Mouse (Mus musculus): Measurements from ENCODE around the gene Bend7. TPM values are rescaled to one million over a fixed set of nuclear protein-coding genes. Genes with fewer than 3 reads are reported as not detected.

Gene Bend7
- total RNA-seq, 2 experiments from 2014 or later, result 2.6 to 3.0 TPM

DNA sequence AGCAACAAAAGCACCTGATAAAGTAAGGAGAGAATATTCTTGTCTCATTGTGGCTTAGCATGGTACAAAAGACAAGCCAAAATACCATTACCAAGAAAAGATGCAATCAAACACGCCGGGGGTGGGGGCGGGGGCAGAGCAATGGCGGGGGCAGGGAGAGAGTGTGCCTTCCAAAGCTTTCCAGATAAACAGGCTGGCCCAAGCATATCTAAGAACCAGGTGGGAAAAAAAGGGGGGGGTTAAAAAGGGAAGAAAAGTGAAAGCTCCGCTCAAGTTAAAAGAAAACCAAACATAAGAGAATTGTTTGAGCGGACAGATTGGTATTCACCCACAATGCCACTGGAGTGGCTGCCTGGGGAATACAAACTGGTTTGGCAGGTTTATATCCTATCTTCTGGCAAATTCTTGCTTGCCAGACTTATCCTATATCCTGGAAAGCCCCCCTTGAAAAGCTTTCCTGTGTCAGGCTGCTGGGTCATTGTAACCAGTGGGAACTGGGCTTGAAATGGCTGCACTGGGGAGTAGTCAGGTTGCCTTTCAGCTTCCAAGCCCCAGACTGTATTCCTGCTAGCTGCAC, 111.9 kb downstream of the Bend7 start:
- H3K4me3 ChIP-seq, result no peak overlapping the region
- no peak for TF ChIP-seq CTCF (IDR thresholded peaks at IDR 0.05)
- intact Hi-C loops (cut with DNase I), result no loop called here
- H3K27ac ChIP-seq, result no peak overlapping the region
- no peak for DNase-seq (ENCODE audit: extremely low spot score in 1 of 2, low spot score in 2 of 2)

DNA sequence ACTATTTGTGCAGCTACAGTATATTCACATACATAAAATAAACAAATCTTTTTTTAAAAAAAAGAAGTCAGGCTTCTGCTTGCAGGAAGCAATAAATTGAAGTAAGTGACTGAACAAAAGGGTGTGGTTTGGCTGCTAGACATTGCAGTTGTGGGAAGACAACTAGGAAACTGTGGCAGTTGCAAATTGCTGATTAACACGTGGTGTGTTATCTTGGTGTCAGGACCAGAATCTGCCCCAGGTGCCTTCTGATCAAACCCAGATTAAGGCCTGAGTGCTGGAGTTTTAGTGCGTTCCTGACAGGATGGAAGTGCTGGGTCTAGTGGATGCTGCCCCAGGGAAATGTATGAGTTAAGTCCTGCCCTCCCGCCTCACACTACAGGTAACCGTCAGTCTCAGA, 113.9 kb downstream of the Bend7 start:
- no peak for DNase-seq (ENCODE audit: extremely low spot score in 1 of 2, low spot score in 2 of 2)
- no peak overlapping the region for H3K4me3 ChIP-seq
- no peak for TF ChIP-seq CTCF (IDR thresholded peaks at IDR 0.05)
- H3K27ac ChIP-seq, result no peak overlapping the region
- intact Hi-C loops (cut with DNase I), result no loop called here

DNA sequence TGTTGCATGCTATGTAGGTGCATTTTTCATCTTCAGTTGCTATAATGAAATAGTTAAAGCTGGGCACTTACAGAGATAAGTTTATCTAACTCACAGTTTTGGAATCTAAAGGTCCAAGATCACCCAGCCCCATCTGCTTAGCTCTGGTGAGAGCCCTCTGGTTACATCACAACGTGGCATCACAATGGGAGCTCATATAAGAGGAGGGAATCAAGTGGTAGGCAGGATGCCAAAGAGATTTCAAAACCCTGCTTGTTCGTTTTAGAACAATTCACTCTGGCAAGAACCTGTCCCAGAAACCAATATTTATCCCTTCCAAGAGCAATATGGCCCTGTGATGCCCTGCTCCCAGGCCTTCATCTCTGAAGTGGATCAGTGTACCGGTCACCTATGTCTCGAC, 114.5 kb downstream of the Bend7 start:
- intact Hi-C loops (cut with DNase I), result no loop called here
- no peak for DNase-seq (ENCODE audit: extremely low spot score in 1 of 2, low spot score in 2 of 2)
- H3K27ac ChIP-seq, result no peak overlapping the region

DNA sequence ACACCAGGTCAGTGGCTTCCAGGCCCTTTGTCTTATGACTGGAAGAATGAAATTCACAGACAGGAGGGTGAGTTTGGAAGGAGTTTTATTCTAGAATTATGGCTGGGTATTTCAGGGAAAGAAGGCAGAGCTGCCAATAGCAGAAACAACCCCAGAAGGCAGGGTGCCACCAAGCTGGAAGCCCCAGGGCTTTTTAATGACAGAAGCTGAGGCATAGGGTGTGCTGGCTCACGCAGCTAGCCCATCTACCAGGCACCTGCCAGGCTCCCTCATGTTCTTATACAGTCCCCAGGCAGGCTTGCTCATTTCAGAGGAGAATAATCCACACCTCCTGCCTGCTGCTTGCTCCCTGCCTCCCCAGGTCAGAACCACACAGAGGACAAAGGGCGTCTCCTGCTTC, 131.8 kb downstream of the Bend7 start:
- TF ChIP-seq CTCF (IDR thresholded peaks at IDR 0.05), result no peak
- intact Hi-C loops (cut with DNase I), result no loop called here
- Histone ChIP-seq H3K27ac (no peak overlapping the region), H3K4me3 (no peak overlapping the region)
- no peak for DNase-seq (ENCODE audit: extremely low spot score in 1 of 2, low spot score in 2 of 2)

More for the DNA sequence above, 114.5 kb downstream of the Bend7 start:
- TF ChIP-seq CTCF (IDR thresholded peaks at IDR 0.05), result no peak
- no peak overlapping the region for H3K4me3 ChIP-seq

Other genes starting within 250 kb of the Bend7 start
- gene Prpf18, start 65.7 kb upstream of the Bend7 start, total RNA-seq (2021), result 10 to 100 TPM; 50.3 to 52.5 TPM
- 10 to 100 TPM; 19.0 to 19.9 TPM for gene Sephs1, start 163.7 kb downstream of the Bend7 start, total RNA-seq (2021)
- 100 to 1,000 TPM in 1 of 2 experiments, 10 to 100 TPM in 1; 97.0 to 103 TPM for gene Phyh, start 201.2 kb downstream of the Bend7 start, total RNA-seq (2021)

Data from left cerebral cortex, adult 2 months (tissue).